Mouse (Mus musculus): ENCODE data around the gene Ccdc51.

The Ccdc51 gene

DNA sequence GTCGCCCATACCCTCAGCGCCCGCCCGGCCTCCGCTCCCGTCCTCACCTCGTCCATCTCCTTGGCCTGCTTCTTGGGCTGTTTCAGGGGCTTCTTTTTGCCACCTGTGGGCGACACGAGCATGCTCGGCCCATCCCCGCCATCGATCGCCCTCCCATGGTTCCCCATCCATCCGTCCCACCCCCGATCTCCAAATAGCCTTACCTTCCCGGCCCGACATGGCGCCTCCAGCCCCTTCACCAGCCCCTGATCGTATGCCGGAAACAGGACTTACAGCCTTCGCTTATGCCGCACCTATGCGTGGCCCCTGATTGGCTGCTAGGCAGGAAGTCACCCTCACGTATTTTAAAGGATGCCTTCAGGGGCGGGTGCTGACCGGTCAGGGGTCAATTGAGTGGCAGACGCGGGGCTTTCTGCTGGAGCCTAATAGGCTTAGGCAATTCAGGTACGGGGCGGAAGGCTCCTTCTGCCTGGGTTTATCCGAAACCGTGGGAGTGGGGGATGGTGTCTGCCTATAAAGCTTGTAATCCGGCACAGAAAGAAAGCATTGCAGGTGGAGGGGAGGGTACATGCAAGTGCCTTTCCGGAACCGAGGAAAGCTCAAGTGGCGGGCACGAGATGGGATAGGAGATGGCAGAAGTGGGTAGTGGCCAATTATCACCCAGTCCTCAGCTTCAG is at the start of gene Ccdc51, which contains the start of gene Tma7:
TSS of gene Ccdc51 (plus strand) at position 370 of the 677 bp plus-strand sequence.
TSS of gene Tma7 (minus strand) at position 464 of the 677 bp plus-strand sequence.
- peak; percentile 92 for DNase-seq (ENCODE audit: low read depth, low spot score)

DNA sequence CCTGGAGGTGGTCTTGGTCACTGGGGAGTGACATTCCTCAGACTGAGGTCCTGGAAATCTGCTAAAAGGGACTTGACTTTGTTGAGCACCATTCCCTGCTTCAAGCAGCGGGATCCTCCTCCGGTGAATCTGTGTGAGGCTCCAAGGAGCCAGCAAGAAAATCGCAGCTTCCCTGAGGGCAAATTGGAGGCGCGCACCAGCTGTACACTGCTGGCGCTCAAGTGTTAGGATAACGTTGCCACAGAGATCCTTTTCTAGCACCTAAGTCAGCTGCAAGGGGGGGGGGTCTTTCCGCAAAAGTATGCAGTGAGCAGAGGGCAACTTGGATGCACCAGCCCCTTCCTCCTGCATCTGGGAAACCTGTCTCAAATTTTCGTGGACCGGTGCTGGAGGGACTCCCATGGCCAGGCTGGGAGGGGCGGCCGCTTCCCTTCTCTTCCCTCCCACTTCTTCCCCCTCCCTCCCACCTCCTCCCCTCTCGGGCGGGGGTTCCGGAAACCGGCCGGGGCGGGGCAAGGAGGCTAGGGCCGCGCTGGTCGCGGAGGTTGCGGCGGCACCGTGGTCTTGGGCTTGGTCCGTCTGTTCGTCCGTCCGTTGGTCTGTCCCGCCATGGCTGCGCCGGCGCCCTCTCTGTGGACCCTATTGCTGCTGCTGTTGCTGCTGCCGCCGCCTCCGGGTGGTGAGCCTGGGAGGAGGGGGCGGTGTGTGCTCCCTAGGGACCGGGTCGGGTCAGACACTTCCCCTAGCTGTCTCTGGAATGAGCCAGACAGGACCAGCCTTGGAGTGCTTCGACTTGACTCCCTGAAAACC is 44.0 kb upstream of the Ccdc51 start, which contains the start of gene Shisa5:
TSS of gene Shisa5 (plus strand) at position 480 of the 810 bp plus-strand sequence.
- DNase-seq (ENCODE audit: low read depth, low spot score), result peak; percentile 72

DNA sequence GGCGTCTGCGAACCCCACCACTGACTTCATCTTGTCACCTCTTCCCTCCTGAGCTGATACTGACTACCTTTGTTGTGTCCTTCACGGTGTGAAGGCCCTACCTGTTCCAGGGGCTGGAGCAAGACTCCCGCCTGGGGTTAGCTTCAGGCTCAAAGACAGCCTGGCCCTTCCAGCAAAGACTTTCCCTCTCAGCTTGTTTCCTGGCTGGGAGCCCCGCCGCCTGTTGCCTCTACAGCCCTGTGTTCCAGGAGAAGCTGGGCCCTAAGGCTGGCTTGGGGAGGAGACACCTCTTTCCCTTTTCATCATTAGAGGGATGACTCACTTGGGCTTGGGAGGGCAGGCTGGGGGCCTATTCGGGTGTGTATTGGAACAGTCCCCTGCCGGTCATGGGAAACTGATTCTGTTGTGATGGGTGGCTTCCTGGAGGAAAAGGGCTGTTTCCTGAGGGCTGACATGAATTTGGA is 43.4 kb upstream of the Ccdc51 start:
- DNase-seq (ENCODE audit: low read depth, low spot score), result no peak

DNA sequence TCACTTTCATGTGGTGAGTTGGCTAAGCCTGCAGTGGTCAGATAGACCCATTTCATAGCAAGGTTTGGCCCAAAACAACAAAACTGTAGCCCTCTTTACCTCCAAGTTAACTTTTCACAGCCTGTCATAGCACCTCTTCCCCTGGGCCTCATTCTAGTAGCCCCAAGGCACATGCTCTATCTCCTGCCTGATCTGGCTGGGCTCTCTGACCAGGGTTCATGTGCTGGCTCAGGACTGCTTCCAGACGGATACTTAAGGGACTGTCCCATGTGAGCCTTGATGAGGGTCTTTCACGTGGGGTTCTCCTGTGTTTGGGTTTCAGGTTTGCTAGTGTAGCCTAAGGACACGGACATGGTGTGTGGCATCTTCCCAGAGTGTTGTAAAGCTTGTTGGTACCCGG is 42.6 kb upstream of the Ccdc51 start:
- no peak for DNase-seq (ENCODE audit: low read depth, low spot score)

- no peak for DNase-seq (ENCODE audit: low read depth, low spot score)
Observed at GRCm38 (mm10) chr9:109040216-109040615, 42.1 kb upstream of the Ccdc51 start.

- no peak for DNase-seq (ENCODE audit: low read depth, low spot score)
Observed at GRCm38 (mm10) chr9:109040906-109041305, 41.4 kb upstream of the Ccdc51 start.

GRCm38 (mm10) chr9:109041351-109041750 is 40.9 kb upstream of the Ccdc51 start:
- no peak for DNase-seq (ENCODE audit: low read depth, low spot score)

DNA sequence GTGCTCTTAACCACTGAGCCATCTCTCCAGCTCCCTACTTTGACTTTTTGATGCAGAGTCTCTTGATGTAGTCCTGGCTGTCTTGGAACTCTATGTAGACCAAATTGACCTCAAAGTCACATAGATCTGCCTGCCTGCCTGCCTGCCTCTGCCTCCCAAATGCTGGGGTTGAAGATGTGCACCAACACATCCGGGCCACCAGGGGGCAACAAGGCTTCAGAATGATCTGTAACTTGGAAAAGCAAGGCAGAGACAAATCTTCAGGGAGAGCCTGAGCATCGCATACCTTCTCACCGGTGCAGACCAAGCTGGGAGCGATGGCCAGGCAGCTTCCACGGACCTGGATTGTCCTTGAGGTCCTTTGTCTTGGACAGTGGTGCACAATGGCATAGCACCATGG is 36.0 kb upstream of the Ccdc51 start:
- peak; percentile 62 for DNase-seq (ENCODE audit: low read depth, low spot score)

GRCm38 (mm10) chr9:109049316-109049715 is 33.0 kb upstream of the Ccdc51 start:
- no peak for DNase-seq (ENCODE audit: low read depth, low spot score)

- no peak for DNase-seq (ENCODE audit: low read depth, low spot score)
Observed at GRCm38 (mm10) chr9:109049996-109050673, 32.2 kb upstream of the Ccdc51 start.

DNA sequence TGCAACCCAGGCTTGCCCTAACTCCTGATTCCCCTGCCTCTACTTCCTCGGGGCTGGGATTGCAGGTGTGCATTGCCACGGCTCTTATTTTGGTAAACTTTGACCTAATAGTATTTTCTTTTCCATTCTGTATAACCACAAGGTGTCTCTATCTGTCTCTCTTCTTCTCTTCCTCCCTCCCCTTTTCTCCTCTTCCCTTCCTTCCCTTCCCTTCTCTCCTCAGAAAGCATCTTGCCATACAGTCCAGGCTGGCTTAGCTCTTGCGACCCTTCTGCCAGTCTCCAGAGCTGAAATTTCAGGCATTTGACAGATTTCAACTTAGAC is 31.7 kb upstream of the Ccdc51 start:
- no peak for DNase-seq (ENCODE audit: low read depth, low spot score)

GRCm38 (mm10) chr9:109051011-109051501 is 31.2 kb upstream of the Ccdc51 start:
- no peak for DNase-seq (ENCODE audit: low read depth, low spot score)

DNA sequence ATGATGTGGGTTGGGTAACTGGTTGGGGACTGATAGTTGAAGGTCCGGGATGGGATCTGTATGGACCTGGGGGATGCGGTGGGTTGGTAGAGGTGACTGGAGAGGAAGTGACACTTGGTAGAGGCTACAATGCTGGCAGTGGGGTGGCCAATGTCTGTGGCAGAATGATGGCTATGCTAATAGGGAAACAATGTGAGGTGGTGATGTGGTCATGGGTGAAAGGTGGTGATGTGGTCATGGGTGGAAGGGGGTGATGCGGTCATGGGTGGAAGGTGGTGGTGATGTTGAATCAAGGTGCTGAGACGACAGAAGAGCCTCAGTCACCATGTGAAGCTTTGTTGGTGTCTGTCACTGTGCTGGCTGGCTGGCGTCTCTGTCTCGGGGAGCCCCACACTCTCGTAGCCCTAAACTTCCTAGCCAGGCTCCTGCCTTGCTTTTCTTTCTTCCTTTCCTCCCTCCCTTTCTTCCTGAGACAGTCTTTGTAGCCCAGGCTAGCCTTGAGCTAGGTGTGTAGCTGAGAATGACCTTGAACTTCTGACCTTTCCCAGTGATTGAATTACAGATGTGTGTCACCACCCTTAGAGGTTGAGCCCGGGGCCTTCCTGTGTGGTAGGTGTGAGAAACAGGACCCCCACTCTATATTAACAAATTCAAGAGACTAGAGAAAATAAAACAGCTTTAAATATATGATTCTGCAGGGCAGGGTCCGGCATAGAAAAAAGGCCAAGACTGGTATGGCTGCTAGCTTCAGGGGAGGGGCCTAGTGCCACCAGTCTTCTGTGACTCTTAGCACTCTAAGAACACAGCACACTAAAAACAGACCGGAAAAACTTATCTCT is 30.4 kb upstream of the Ccdc51 start:
- no peak for DNase-seq (ENCODE audit: low read depth, low spot score)

DNA sequence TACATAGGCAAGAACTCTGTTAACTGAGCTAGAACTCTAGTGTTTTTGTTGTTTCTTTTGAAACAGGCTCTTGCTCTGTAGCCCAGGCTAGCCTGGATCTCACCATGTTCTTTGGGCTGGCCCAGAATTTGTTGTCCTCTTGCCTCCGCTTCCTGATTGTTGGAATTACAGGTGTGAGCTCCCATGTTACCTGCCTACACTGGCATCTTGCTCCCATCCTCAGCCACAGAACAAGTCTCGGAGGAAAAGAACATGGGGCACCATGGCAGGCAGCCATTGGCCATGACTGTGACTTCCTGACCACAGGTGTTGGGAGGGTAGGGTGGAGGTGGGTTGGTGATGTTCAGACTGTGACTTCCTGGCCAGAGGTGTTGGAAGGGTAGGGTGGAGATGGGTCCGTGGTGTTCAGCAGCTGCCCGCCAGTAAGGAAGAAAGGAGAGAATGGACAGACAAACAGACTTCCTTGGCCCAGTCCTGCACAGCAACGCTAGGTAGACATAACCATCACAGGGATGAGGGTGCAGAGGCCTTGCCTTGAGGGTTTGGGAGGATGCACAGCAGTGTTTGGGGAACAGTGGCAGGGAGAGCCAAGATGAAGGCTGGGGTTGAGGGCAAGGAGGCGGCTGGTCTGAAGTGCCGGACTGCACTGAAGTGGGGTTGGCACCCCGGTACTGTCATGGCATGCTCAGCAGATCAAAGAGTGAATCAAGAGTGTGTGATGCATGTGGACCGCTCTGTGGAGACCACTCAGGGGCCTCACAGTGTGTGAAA is 29.6 kb upstream of the Ccdc51 start:
- DNase-seq (ENCODE audit: low read depth, low spot score), result no peak

DNA sequence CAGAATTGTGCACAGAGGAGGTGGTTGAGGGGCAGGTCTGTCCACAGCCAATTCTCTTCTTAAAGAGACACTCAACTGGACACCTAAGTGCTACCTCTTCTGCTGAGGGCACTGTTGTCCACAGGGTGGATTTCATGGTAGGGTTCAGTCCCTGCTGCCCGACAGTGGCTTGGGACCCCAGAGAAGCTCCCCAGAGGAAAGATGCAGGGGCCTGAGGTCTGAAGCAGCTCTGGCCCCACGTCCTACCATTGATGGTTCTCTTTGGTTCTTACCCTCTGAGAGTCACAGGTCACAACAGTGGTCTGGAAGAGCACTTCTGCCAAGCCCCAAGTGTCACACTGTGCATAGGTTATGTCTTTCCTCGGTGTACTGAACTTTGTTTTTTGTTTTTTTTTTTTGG is 28.9 kb upstream of the Ccdc51 start:
- DNase-seq (ENCODE audit: low read depth, low spot score), result no peak

GRCm38 (mm10) chr9:109053851-109054250 is 28.4 kb upstream of the Ccdc51 start:
- DNase-seq (ENCODE audit: low read depth, low spot score), result no peak

- peak; percentile 53 for DNase-seq (ENCODE audit: low read depth, low spot score)
Observed at GRCm38 (mm10) chr9:109054712-109055111, 27.6 kb upstream of the Ccdc51 start.

DNA sequence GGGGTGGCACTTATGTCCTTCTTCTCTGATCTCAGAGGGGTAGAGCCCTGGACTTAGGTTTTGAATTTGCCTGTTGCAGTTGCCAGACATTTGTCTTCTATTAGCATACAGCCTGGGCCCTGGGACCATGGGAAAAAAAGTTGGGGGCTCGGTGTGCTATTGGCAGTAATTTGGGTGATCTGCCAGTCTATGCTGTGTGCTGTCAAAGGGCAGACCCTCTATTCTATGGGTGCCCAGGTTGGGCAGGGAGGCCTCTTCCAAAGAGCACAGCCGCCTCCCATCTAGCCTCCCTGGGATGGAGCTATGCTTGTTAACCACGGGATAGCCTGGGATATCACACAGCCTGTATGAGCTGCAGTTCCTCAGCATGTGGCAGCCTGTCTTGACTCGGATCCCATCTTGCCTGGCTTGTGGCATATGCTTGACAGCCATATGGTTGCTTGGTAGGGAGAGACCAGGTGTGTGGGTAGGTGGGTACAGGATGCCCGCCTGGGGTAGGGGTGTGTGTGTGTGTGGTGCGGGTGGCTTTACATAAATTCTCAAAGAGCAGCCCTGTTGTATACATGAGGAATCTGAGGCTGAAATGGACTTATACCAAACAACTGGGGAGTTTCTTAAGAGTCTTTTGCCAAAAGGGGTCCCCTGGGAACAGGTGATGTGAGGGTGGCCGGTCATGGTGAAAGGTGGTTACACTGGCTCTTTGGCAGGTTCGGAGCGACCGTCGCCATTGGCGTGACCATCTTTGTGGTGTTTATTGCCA is 26.8 kb upstream of the Ccdc51 start:
- DNase-seq (ENCODE audit: low read depth, low spot score), result no peak

DNA sequence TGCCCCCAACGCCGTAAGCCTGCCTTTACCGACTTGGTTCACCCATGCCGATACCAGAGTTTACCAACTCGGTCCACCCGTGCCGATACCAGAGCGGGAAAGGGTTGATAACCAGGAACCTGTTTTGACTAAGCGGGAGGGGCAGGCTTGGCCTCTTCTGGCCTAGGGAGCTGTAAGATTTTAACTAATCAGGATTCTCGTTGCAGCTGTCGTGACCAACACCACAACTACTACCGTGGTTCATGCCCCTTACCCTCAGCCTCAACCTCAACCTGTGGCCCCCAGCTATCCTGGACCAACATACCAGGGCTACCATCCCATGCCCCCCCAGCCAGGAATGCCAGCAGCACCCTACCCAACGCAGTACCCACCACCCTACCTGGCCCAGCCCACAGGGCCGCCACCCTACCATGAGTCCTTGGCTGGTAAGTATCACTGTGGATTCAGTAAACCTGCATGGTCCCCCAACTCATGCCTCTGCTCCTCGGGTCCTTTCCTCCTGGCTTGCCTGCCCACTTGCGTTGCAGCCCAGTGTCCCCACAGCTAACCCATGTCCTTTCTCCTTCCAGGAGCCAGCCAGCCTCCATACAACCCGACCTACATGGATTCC is 26.1 kb upstream of the Ccdc51 start:
- no peak for DNase-seq (ENCODE audit: low read depth, low spot score)
